Mouse (Mus musculus): ENCODE measurements around the gene Psmd2. TPM values are rescaled to one million over a fixed set of nuclear protein-coding genes. Genes with fewer than 3 reads are reported as not detected.

Gene Psmd2
- polyA plus RNA-seq, 1 experiment from 2014 or later = 427 TPM

GRCm38 (mm10) chr16:20621191-20621990 is 30.1 kb upstream of the Psmd2 start, which contains the start of gene Camk2n2:
TSS of gene Camk2n2 (minus strand) at chr16:20621287.
- Histone ChIP-seq H3K4me1 (replicated peaks; ENCODE audit: control insufficient read depth, insufficient read depth, low read length) (peaks cover 9% of the 10 kb centered on the region; the same call in 1 of the 2 replicates), H3K9me3 (ENCODE audit: control insufficient read depth, low read length) (no peaks in the 10 kb centered on the region), H3K36me3 (ENCODE audit: control insufficient read depth, insufficient read depth, low read length) (no peaks in the 10 kb centered on the region), H3K9ac (ENCODE audit: low read depth, low read length) (peak within 1 kb of the TSS; percentile 86), H3K4me2 (replicated peaks; ENCODE audit: low read depth, low read length) (peak within 1 kb of the TSS; percentile 98), H3K4me3 (ENCODE audit: low read depth, low read length) (peak within 1 kb of the TSS; percentile 74), H3K27me3 (ENCODE audit: control insufficient read depth, insufficient read depth, low read length) (no peaks in the 10 kb centered on the region; the same call in 1 of the 2 replicates), H3K27ac (ENCODE audit: low read depth, low read length) (peak within 1 kb of the TSS; percentile 91)
- WGBS = under 1% methylated on average over 60 of the region's 92 CpGs
- DNase-seq (ENCODE audit: low spot score) (peak; percentile 73), ATAC-seq (ENCODE audit: low FRiP score) (peak; percentile 65)

- ATAC-seq (ENCODE audit: low FRiP score) = peak; percentile 60
- no peaks in the 10 kb centered on the region for H3K36me3 ChIP-seq (ENCODE audit: control insufficient read depth, insufficient read depth, low read length)
- H3K27ac ChIP-seq (ENCODE audit: low read depth, low read length) = peak overlapping the region; percentile 91
- no peaks in the 10 kb centered on the region; the same call in 1 of the 2 replicates for H3K27me3 ChIP-seq (ENCODE audit: control insufficient read depth, insufficient read depth, low read length)
- peak overlapping the region; percentile 98 for H3K4me2 ChIP-seq (replicated peaks; ENCODE audit: low read depth, low read length)
- peak; percentile 74 for DNase-seq (ENCODE audit: low spot score)
- peak overlapping the region; percentile 74 for H3K4me3 ChIP-seq (ENCODE audit: low read depth, low read length)
- H3K4me1 ChIP-seq (replicated peaks; ENCODE audit: control insufficient read depth, insufficient read depth, low read length) = peaks cover 9% of the 10 kb centered on the region; the same call in 1 of the 2 replicates
- no peaks in the 10 kb centered on the region for H3K9me3 ChIP-seq (ENCODE audit: control insufficient read depth, low read length)
- H3K9ac ChIP-seq (ENCODE audit: low read depth, low read length) = peak overlapping the region; percentile 86
- WGBS = under 1% methylated on average over 34 of the region's 37 CpGs
These were observed 29.3 kb upstream of the Psmd2 start for GRCm38 (mm10) chr16:20621991-20622685.

GRCm38 (mm10) chr16:20623211-20623610 is 28.2 kb upstream of the Psmd2 start:
- H3K9me3 ChIP-seq (ENCODE audit: control insufficient read depth, low read length) = no peaks in the 10 kb centered on the region
- 74% methylated on average over 2 of the region's 2 CpGs for WGBS
- DNase-seq (ENCODE audit: low spot score) (no peak), ATAC-seq (ENCODE audit: low FRiP score) (no peak)
- H3K4me1 ChIP-seq (replicated peaks; ENCODE audit: control insufficient read depth, insufficient read depth, low read length) = peaks cover 9% of the 10 kb centered on the region; the same call in 1 of the 2 replicates
- H3K4me2 ChIP-seq (replicated peaks; ENCODE audit: low read depth, low read length) = no peak overlapping the region
- no peak overlapping the region for H3K9ac ChIP-seq (ENCODE audit: low read depth, low read length)
- H3K27me3 ChIP-seq (ENCODE audit: control insufficient read depth, insufficient read depth, low read length) = no peaks in the 10 kb centered on the region; the same call in 1 of the 2 replicates
- no peak overlapping the region for H3K27ac ChIP-seq (ENCODE audit: low read depth, low read length)
- no peaks in the 10 kb centered on the region for H3K36me3 ChIP-seq (ENCODE audit: control insufficient read depth, insufficient read depth, low read length)
- no peak overlapping the region for H3K4me3 ChIP-seq (ENCODE audit: low read depth, low read length)

- ATAC-seq (ENCODE audit: low FRiP score) = no peak
- Histone ChIP-seq H3K27ac (ENCODE audit: low read depth, low read length) (no peak overlapping the region), H3K4me2 (replicated peaks; ENCODE audit: low read depth, low read length) (peak overlapping the region; percentile 96; the same call in 1 of the 2 replicates), H3K27me3 (ENCODE audit: control insufficient read depth, insufficient read depth, low read length) (no peaks in the 10 kb centered on the region), H3K9me3 (ENCODE audit: control insufficient read depth, low read length) (no peaks in the 10 kb centered on the region), H3K9ac (ENCODE audit: low read depth, low read length) (no peak overlapping the region), H3K36me3 (ENCODE audit: control insufficient read depth, insufficient read depth, low read length) (no peaks in the 10 kb centered on the region), H3K4me1 (replicated peaks; ENCODE audit: control insufficient read depth, insufficient read depth, low read length) (0 out of 2 replicates have a peak, but pooled peaks cover 2% of the 10 kb centered on the region), H3K4me3 (ENCODE audit: low read depth, low read length) (no peak overlapping the region)
- peak; percentile 3 for DNase-seq (ENCODE audit: low spot score)
- 60% methylated on average over 11 of the region's 11 CpGs for WGBS
These were observed 22.5 kb upstream of the Psmd2 start for GRCm38 (mm10) chr16:20628871-20629391.

- ATAC-seq (ENCODE audit: low FRiP score) (peak; percentile 71), DNase-seq (ENCODE audit: low spot score) (peak; percentile 59)
- Histone ChIP-seq H3K4me2 (replicated peaks; ENCODE audit: low read depth, low read length) (peak within 1 kb of the TSS; percentile 96), H3K27me3 (ENCODE audit: control insufficient read depth, insufficient read depth, low read length) (no peaks in the 10 kb centered on the region), H3K4me1 (replicated peaks; ENCODE audit: control insufficient read depth, insufficient read depth, low read length) (0 out of 2 replicates have a peak, but pooled peaks cover 2% of the 10 kb centered on the region), H3K9me3 (ENCODE audit: control insufficient read depth, low read length) (no peaks in the 10 kb centered on the region), H3K27ac (ENCODE audit: low read depth, low read length) (no peak within 1 kb of the TSS), H3K36me3 (ENCODE audit: control insufficient read depth, insufficient read depth, low read length) (no peaks in the 10 kb centered on the region), H3K9ac (ENCODE audit: low read depth, low read length) (peak within 1 kb of the TSS; percentile 77), H3K4me3 (ENCODE audit: low read depth, low read length) (peak within 1 kb of the TSS; percentile 52)
- 8% methylated on average over 54 of the region's 54 CpGs for WGBS
These were observed 21.5 kb upstream of the Psmd2 start, which contains the start of gene Ece2 for GRCm38 (mm10) chr16:20629731-20630634. TSS of gene Ece2 (plus strand) at chr16:20629828.

GRCm38 (mm10) chr16:20637410-20637809 is 14.0 kb upstream of the Psmd2 start:
- WGBS = 85% methylated on average over 8 of the region's 8 CpGs

GRCm38 (mm10) chr16:20638367-20638766 is 13.1 kb upstream of the Psmd2 start:
- 87% methylated on average over 8 of the region's 8 CpGs for WGBS
- Histone ChIP-seq H3K4me3 (ENCODE audit: low read depth, low read length) (no peak overlapping the region), H3K4me1 (replicated peaks; ENCODE audit: control insufficient read depth, insufficient read depth, low read length) (no peaks in the 10 kb centered on the region; the same call in 1 of the 2 replicates), H3K27me3 (ENCODE audit: control insufficient read depth, insufficient read depth, low read length) (no peaks in the 10 kb centered on the region), H3K9me3 (ENCODE audit: control insufficient read depth, low read length) (no peaks in the 10 kb centered on the region), H3K27ac (ENCODE audit: low read depth, low read length) (no peak overlapping the region), H3K36me3 (ENCODE audit: control insufficient read depth, insufficient read depth, low read length) (no peaks in the 10 kb centered on the region), H3K9ac (ENCODE audit: low read depth, low read length) (no peak overlapping the region), H3K4me2 (replicated peaks; ENCODE audit: low read depth, low read length) (no peak overlapping the region)
- DNase-seq (ENCODE audit: low spot score) (no peak), ATAC-seq (ENCODE audit: low FRiP score) (no peak)

More at GRCm38 (mm10) chr16:20637410-20637809, 14.0 kb upstream of the Psmd2 start:
- Histone ChIP-seq H3K27me3 (ENCODE audit: control insufficient read depth, insufficient read depth, low read length) (no peaks in the 10 kb centered on the region), H3K4me2 (replicated peaks; ENCODE audit: low read depth, low read length) (no peak overlapping the region), H3K4me1 (replicated peaks; ENCODE audit: control insufficient read depth, insufficient read depth, low read length) (no peaks in the 10 kb centered on the region; the same call in 1 of the 2 replicates), H3K9me3 (ENCODE audit: control insufficient read depth, low read length) (no peaks in the 10 kb centered on the region), H3K36me3 (ENCODE audit: control insufficient read depth, insufficient read depth, low read length) (no peaks in the 10 kb centered on the region), H3K4me3 (ENCODE audit: low read depth, low read length) (no peak overlapping the region), H3K9ac (ENCODE audit: low read depth, low read length) (no peak overlapping the region), H3K27ac (ENCODE audit: low read depth, low read length) (no peak overlapping the region)
- ATAC-seq (ENCODE audit: low FRiP score) = no peak
- DNase-seq (ENCODE audit: low spot score) = no peak

GRCm38 (mm10) chr16:20642161-20642560 is 9.3 kb upstream of the Psmd2 start:
- no peaks in the 10 kb centered on the region; the same call in 1 of the 2 replicates for H3K4me1 ChIP-seq (replicated peaks; ENCODE audit: control insufficient read depth, insufficient read depth, low read length)
- no peak overlapping the region for H3K9ac ChIP-seq (ENCODE audit: low read depth, low read length)
- no peaks in the 10 kb centered on the region for H3K27me3 ChIP-seq (ENCODE audit: control insufficient read depth, insufficient read depth, low read length)
- no peak overlapping the region for H3K27ac ChIP-seq (ENCODE audit: low read depth, low read length)
- ATAC-seq (ENCODE audit: low FRiP score) = peak; percentile 59
- H3K36me3 ChIP-seq (ENCODE audit: control insufficient read depth, insufficient read depth, low read length) = no peaks in the 10 kb centered on the region
- H3K4me2 ChIP-seq (replicated peaks; ENCODE audit: low read depth, low read length) = no peak overlapping the region
- DNase-seq (ENCODE audit: low spot score) = peak; percentile 81
- no peaks in the 10 kb centered on the region for H3K9me3 ChIP-seq (ENCODE audit: control insufficient read depth, low read length)
- no peak overlapping the region for H3K4me3 ChIP-seq (ENCODE audit: low read depth, low read length)
- 3% methylated on average over 8 of the region's 8 CpGs for WGBS

Data from hindbrain, embryonic 11.5 days (tissue).